Mouse (Mus musculus): ENCODE measurements around the gene Cd86. TPM values are rescaled to one million over a fixed set of nuclear protein-coding genes. Genes with fewer than 3 reads are reported as not detected.

Gene Cd86
- total RNA-seq, 2 experiments from 2014 or later, result 0.26 TPM; not detected in 1

DNA sequence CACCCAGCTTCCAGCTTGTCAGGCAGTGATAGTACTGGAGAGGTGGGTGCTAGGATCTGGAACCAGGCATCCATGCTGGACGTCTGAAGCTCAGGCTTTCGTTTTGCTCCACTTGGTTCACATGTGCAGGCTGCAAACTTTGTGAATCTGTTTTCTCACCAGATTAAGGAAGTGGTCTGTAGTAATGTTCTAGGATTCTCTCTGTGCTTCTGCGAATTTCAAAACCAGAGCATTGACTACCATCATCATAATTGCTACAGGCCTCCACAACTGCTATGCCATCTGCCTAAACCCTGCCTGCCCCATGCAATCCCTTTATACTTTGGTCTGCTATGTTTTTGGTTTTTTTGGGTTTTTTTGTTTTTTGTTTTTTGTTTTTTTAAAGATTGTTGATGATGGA lies 44.8 kb downstream of the Cd86 start:
- intact Hi-C loops (cut with DNase I), result no loop called here
- DNase-seq, result no peak

DNA sequence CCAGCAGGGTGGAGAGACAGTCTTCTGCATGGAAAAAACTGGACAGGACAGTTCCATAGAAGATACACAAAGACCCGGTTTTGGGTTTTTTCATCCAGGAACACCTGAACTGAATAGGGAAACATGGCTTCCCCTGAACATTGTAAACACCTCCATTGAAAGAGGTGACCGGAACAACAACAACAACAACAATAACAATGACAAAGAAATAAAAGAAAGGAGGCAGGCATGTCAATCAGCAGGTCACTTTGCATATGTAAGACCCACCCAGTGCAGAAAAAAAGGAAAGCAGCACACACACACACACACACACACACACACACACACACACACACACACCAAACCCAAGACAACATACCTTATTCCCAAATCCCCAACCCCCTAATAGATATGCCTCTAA lies 52.2 kb downstream of the Cd86 start:
- intact Hi-C loops (cut with DNase I), result no loop called here
- no peak for DNase-seq

DNA sequence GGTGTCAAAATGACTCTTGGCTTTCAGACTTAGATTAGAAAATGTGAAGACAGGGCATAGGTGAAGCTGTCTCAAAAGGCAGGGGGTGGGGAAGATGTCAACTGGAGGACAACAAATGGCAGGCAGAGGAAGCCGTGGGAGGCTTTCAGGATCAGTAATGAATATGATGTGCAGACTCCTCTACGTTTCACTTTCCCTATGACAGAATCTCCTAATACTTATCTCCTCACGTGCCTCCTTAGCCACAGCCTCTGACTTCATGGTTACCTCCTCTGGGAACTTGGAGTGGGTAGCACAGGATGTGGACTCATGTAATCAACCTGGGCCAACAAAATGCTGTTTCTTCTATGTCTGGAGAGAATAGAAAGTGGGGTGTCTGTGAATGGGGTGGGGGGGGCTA lies 63.2 kb downstream of the Cd86 start:
- intact Hi-C loops (cut with DNase I), result no loop called here

DNA sequence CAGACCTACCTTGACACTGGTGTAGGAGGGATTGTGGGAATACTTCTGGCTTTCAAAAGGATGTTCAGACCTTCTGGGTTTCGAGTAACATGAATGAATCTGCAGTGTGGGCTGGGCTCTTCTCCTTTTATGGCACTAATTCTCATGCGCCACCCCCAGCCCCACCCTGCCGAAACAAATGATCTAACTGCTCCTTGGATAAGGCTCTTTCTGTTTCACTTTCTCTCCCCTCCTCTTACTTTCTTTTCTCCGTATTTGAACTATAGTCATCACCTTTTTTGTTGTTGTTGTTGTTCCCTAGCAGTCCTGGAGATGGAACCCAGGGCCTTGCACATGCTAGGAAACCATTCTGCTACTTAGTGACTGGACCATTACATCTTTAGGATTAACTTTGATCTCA lies 67.6 kb downstream of the Cd86 start:
- no peak for DNase-seq
- intact Hi-C loops (cut with DNase I), result no loop called here

More for the DNA sequence above, 63.2 kb downstream of the Cd86 start:
- no peak for DNase-seq

DNA sequence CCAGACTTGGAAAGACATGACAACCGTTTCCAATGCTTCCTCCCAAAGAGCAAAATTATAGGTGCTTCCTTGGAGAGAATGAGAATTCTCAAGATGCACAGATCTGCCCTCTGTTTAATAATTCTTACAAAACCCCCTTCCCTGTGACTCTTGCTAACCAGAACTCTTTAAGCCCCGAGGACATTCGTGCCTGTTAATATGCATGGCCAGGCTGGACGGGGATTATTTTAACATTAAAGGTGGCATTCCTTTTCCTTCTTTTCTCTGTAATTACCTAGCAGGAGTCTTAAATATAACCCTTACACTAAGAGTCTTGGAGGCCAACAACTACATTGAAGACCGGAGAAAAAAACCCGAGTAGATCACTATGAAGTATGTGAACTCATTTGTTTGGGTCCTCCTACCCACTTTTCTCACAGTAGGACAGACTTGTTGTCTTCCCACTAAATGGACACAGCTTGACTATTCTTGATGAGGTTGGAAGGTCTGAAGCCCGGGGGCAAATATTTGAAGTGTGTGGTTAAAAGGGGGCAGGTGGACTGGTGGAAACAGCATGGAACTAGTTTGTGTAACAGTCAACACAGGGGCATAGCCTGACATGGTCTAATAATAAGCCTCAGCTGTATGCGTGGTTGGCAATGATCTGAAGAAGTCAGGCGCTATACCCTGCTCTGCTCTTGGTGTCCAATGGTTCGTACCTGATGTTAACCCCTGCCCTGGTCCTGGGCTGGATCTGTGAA lies 69.0 kb downstream of the Cd86 start:
- intact Hi-C loops (cut with DNase I), result no loop called here
- DNase-seq, result no peak

DNA sequence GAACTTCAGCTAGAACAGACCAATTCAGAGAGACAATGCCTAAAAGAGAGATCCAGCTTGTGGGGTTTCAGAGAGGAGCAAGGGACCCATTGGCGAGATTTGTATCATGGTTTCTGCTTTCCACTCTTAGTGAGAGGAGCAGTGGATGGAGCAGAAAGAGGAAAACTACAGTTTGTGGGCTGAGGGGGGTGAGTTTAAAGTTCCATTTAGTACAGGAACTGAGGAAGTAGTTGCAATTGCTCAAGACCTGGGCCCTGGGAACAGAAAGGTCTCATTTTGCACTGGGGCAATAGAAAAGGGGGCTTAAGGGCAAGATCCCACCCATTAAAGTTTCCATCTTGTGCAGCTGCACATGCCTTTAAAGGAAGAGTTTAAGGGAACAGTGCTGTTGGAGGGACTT lies 76.0 kb downstream of the Cd86 start:
- intact Hi-C loops (cut with DNase I), result no loop called here
- DNase-seq, result no peak

DNA sequence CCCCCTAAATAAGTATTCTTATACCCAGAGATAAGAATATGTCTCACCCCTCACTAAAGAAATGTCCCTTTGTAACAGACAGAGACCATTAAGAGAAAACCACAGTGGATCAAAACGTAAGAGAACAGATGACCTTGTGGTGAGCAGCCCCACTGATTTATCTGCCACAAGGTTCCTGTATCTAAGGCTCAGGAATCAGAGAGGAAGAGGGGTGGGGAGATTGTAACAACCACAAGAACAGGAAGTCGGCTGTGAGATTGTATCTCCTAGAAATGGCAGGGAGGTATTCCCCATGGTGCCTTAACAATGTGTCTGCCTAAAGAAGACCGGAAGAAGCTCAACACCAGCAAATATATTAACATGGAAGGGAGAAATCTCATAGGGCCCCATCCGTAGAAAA lies 77.9 kb downstream of the Cd86 start:
- intact Hi-C loops (cut with DNase I), result no loop called here

DNA sequence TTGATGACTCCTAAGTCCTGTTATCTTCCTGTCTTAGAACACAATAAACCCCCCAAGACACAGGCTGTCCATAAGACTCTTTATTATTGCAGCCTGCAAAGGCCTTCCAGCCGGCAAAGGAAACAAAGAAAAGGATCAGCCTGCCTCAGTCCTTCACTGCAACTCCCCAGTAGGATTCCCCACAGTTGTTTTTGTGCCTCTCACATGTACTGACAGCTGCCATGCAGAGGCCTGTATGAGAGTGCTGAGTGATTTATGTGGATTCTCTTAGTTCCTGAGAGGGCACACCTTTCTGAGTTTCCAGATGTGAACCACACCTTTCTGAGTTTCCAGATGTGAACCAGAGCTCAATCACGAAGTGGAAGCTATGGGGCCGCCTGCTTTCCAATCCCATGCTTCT lies 83.8 kb downstream of the Cd86 start:
- DNase-seq, result no peak
- intact Hi-C loops (cut with DNase I), result no loop called here

More for the DNA sequence above, 77.9 kb downstream of the Cd86 start:
- no peak for DNase-seq

DNA sequence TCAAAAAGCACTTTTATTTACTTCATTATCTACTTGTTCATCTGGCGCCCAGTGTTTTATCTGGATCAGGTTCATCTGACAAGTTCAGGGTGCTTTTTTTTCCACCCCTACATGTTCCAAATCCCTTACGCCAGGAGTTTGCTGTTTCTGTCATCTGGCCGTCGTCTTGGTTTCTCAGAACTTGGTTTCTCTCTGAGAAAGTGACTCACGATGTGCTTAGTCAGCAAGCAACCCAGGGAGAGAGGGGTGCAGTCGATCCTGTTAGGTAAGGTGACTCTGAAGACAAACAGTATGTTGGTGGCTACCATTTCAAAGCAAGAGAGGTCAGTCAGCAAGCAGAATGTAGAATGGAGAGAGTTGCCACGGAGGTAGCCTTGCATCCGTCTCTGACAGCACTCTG lies 93.9 kb downstream of the Cd86 start:
- intact Hi-C loops (cut with DNase I), result no loop called here
- no peak for DNase-seq

DNA sequence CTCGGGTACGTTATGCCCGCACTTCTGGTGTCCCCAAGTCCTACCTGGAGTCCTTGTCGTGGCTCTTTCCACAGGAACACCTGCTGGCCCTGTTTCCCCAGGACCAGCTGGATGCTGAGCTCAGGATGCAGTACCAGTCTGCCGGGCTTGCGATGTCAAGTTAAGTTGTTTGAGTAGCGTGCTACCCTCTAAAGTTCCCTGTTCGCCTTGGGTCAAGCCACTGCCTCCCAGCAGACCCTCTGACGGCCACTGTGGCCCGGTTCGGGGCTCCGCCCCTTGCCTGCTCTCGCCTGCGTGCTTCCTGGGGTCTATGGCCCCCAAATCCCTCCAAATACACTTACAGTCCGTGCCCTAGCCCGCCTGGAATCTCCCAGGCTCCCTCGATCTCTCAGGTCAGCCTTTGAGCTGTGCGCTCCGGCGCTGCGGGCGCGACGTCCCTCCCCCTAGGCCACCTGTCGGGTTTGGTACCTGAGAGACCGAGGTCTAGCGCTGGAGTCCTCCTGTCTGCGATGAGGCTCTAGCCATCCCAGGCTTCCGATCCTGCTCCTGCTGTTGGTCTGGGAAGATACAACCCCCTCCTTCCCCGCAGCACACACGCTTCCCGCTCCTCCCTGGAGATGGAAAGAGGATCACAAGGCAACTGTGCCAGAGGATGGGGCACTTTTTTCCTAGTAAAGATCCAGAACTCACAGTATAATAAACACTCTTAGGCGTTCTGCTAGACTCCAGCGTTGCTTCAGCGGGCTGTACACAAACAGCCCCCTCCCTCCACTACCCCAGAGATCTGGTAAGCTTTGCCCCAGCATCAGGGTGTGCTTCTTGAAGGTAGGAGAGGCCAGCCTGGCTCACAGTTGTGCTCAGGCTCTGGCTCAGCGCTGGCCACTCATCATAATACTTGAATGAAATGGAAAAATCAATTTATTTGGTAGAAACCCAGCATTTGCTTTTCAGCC lies 104.2 kb downstream of the Cd86 start, which contains the start of gene Casr:
Gene Casr, minus strand, starts transcription at position 756 of the 953 bp plus-strand sequence.
- DNase-seq, result no peak
- intact Hi-C loops (cut with DNase I), result no loop called here

DNA sequence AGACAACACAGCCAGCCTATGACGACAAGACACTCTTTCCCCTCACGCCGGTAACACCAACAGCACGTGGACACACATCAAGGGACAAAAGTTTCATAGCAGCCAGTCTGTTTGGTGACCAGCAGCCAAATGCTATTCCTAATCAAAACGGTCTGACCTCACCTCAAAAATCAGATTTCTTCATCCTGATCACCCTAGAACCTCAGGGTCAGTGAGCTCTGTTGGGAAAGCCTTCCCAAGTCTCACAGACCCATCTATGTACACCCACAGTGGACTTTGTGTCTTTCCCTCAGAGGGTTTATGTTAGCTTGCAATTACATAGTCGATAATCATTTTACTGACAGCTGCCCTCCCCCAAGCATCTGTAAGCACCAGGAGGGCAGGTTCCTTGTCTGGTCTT lies 106.3 kb downstream of the Cd86 start:
- intact Hi-C loops (cut with DNase I), result no loop called here
- DNase-seq, result no peak

DNA sequence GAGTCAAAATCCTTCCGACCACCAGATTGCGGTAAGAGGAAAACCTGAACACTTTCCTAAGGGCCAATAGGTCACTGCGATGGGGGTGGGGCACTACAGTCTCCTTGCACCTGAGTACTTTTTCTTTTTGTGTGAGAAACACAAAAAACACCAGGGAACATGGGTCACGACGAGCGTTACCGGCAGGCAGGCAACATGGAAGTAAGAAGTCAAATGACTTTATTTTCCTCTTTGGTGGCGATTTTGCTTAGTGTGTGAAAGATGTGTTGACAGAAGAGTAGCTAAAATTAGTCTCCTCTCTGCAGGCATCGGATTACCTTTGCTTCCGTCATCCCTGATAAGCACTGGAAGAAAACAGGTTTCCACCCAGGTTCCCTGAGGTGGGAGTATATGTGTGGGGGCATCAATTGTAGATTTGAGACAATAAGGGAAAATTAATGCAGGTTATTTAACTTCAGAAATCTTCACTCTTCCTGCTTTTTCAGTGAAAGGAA lies 110.2 kb downstream of the Cd86 start:
- intact Hi-C loops (cut with DNase I), result no loop called here
- DNase-seq, result no peak

Other genes with a start within 250 kb of the Cd86 start
- not detected for gene Stfa3, start 210.7 kb downstream of the Cd86 start, total RNA-seq (2021)
- gene Casr, start 103.9 kb downstream of the Cd86 start, total RNA-seq (2021), result 1 to 10 TPM in 1 of 2 experiments, under 1 TPM in 1; 0.74 to 1.3 TPM
- not detected for gene Ildr1, start 27.9 kb upstream of the Cd86 start, total RNA-seq (2021)
- 1 to 10 TPM in 1 of 2 experiments, under 1 TPM in 1; 0.49 to 1.4 TPM for gene Slc15a2, start 118.9 kb upstream of the Cd86 start, total RNA-seq (2021)
- 1 to 10 TPM; 4.5 to 6.0 TPM for gene Iqcb1, start 162.3 kb upstream of the Cd86 start, total RNA-seq (2021)
- not detected for gene Eaf2, start 208.9 kb upstream of the Cd86 start, total RNA-seq (2021)
- gene Golgb1, start 209.1 kb upstream of the Cd86 start, total RNA-seq (2021), result 10 to 100 TPM; 19.1 to 24.9 TPM